Mouse (Mus musculus): ENCODE measurements around the gene Esr1. TPM values are rescaled to one million over a fixed set of nuclear protein-coding genes. Genes with fewer than 3 reads are reported as not detected.

Gene Esr1
- polyA plus RNA-seq, 2 experiments = 0.06 to 0.29 TPM

- no peaks in the 10 kb centered on the region for H3K9me3 ChIP-seq (ENCODE audit: control insufficient read depth, low read length)
- no peak overlapping the region for H3K9ac ChIP-seq (replicated peaks)
- H3K27me3 ChIP-seq (ENCODE audit: control insufficient read depth, insufficient read depth, low read length) = no peaks in the 10 kb centered on the region
- H3K36me3 ChIP-seq (replicated peaks; ENCODE audit: control insufficient read depth, insufficient read depth, low read depth) = no peaks in the 10 kb centered on the region
- DNase-seq (ENCODE audit: low read depth in 3 of 3, low spot score in 3 of 3) = no peak
- TF ChIP-seq CTCF (IDR thresholded peaks at IDR 0.05; ENCODE audit: low read depth) = no peak
- no peak for TF ChIP-seq EP300 (IDR thresholded peaks at IDR 0.05; ENCODE audit: low read depth)
- no peak overlapping the region for H3K27ac ChIP-seq
- WGBS (ENCODE audit: insufficient replicate concordance) = 38% methylated on average over 2 of the region's 2 CpGs
- no peak for ATAC-seq (ENCODE audit: insufficient read depth)
- H3K4me1 ChIP-seq (replicated peaks; ENCODE audit: control insufficient read depth in 2 of 2, insufficient read depth in 2 of 2, low read length in 1 of 2) = no peaks in the 10 kb centered on the region
- no peak overlapping the region for H3K4me3 ChIP-seq (ENCODE audit: insufficient read depth in 1 of 2, low read depth in 2 of 2, low read length in 2 of 2)
- H3K4me2 ChIP-seq (ENCODE audit: low read depth) = no peak overlapping the region
Observed at GRCm38 (mm10) chr10:4983919-4984318, 372.5 kb downstream of the Esr1 start.

GRCm38 (mm10) chr10:4993802-4994201 lies 382.4 kb downstream of the Esr1 start:
- ATAC-seq (ENCODE audit: insufficient read depth) (no peak), DNase-seq (ENCODE audit: low read depth in 3 of 3, low spot score in 3 of 3) (no peak)
- Histone ChIP-seq H3K4me1 (replicated peaks; ENCODE audit: control insufficient read depth in 2 of 2, insufficient read depth in 2 of 2, low read length in 1 of 2) (no peaks in the 10 kb centered on the region), H3K27me3 (ENCODE audit: control insufficient read depth, insufficient read depth, low read length) (no peaks in the 10 kb centered on the region), H3K4me3 (ENCODE audit: insufficient read depth in 1 of 2, low read depth in 2 of 2, low read length in 2 of 2) (no peak overlapping the region), H3K9me3 (ENCODE audit: control insufficient read depth, low read length) (no peaks in the 10 kb centered on the region), H3K9ac (replicated peaks) (no peak overlapping the region), H3K36me3 (replicated peaks; ENCODE audit: control insufficient read depth, insufficient read depth, low read depth) (no peaks in the 10 kb centered on the region), H3K27ac (no peak overlapping the region), H3K4me2 (ENCODE audit: low read depth) (no peak overlapping the region)
- WGBS (ENCODE audit: insufficient replicate concordance) = 50% methylated on average over 3 of the region's 3 CpGs
- TF ChIP-seq EP300 (IDR thresholded peaks at IDR 0.05; ENCODE audit: low read depth) (no peak), CTCF (IDR thresholded peaks at IDR 0.05; ENCODE audit: low read depth) (no peak)

- ATAC-seq (ENCODE audit: insufficient read depth) (no peak), DNase-seq (ENCODE audit: low read depth in 3 of 3, low spot score in 3 of 3) (no peak)
- Histone ChIP-seq H3K9me3 (ENCODE audit: control insufficient read depth, low read length) (no peaks in the 10 kb centered on the region), H3K4me3 (ENCODE audit: insufficient read depth in 1 of 2, low read depth in 2 of 2, low read length in 2 of 2) (no peak overlapping the region), H3K4me1 (replicated peaks; ENCODE audit: control insufficient read depth in 2 of 2, insufficient read depth in 2 of 2, low read length in 1 of 2) (no peaks in the 10 kb centered on the region), H3K27ac (no peak overlapping the region), H3K27me3 (ENCODE audit: control insufficient read depth, insufficient read depth, low read length) (no peaks in the 10 kb centered on the region), H3K4me2 (ENCODE audit: low read depth) (no peak overlapping the region), H3K36me3 (replicated peaks; ENCODE audit: control insufficient read depth, insufficient read depth, low read depth) (no peaks in the 10 kb centered on the region), H3K9ac (replicated peaks) (no peak overlapping the region)
- no peak for TF ChIP-seq EP300 (IDR thresholded peaks at IDR 0.05; ENCODE audit: low read depth)
- TF ChIP-seq CTCF (IDR thresholded peaks at IDR 0.05; ENCODE audit: low read depth) = no peak
- WGBS (ENCODE audit: insufficient replicate concordance) = 52% methylated on average over 3 of the region's 3 CpGs
Observed at GRCm38 (mm10) chr10:4996592-4996991, 385.2 kb downstream of the Esr1 start.

DNA sequence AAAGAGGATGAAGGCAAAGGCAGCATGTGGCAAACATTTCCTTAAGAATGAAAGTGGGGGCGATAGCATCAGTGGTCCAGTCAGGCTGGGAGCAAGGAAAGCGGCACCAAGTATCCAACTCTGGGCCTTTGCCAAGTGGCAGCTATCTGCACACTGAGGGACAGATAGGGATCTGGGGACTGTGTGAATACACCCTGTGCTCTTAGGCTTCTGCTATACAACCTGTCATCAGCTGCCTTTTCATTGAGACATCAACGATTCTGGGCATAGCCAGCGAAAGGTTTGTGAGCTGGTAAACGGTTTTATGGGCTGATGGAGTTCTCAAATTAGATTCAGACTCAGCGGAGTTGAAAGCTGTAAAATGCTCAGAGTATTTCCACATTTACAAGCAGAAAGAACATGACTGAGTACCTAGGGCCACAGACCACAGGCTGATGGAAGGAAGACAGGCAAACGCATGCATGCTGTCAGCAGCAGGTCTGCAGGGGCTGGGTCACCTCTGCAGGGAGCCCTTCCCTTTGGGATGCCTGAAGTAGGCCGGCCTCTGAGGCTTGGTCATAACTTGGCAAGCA lies 397.5 kb downstream of the Esr1 start:
- no peak for TF ChIP-seq EP300 (IDR thresholded peaks at IDR 0.05; ENCODE audit: low read depth)
- TF ChIP-seq CTCF (IDR thresholded peaks at IDR 0.05; ENCODE audit: low read depth) = no peak
- WGBS (ENCODE audit: insufficient replicate concordance) = 61% methylated on average over 8 of the region's 8 CpGs
- Histone ChIP-seq H3K9me3 (ENCODE audit: control insufficient read depth, low read length) (no peaks in the 10 kb centered on the region), H3K27me3 (ENCODE audit: control insufficient read depth, insufficient read depth, low read length) (no peaks in the 10 kb centered on the region), H3K4me1 (replicated peaks; ENCODE audit: control insufficient read depth in 2 of 2, insufficient read depth in 2 of 2, low read length in 1 of 2) (no peaks in the 10 kb centered on the region), H3K36me3 (replicated peaks; ENCODE audit: control insufficient read depth, insufficient read depth, low read depth) (no peaks in the 10 kb centered on the region), H3K4me2 (ENCODE audit: low read depth) (no peak overlapping the region), H3K9ac (replicated peaks) (no peak overlapping the region), H3K4me3 (ENCODE audit: insufficient read depth in 1 of 2, low read depth in 2 of 2, low read length in 2 of 2) (no peak overlapping the region), H3K27ac (no peak overlapping the region)
- no peak for ATAC-seq (ENCODE audit: insufficient read depth)
- no peak for DNase-seq (ENCODE audit: low read depth in 3 of 3, low spot score in 3 of 3)

DNA sequence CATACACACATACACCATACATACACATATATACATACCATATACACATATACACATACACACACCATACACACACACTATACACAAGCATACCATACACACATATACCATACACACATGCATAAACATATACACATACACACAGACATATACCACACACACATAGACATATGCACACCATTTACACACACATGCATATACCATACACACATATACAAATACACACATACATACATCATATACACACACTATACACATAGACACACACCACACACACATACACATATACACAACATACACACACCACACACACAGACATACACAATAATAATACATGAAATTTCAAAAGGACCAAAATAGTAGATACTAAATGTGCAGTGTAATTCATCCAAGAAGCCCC lies 400.6 kb downstream of the Esr1 start:
- Histone ChIP-seq H3K4me3 (ENCODE audit: insufficient read depth in 1 of 2, low read depth in 2 of 2, low read length in 2 of 2) (no peak overlapping the region), H3K4me2 (ENCODE audit: low read depth) (no peak overlapping the region), H3K36me3 (replicated peaks; ENCODE audit: control insufficient read depth, insufficient read depth, low read depth) (no peaks in the 10 kb centered on the region), H3K9me3 (ENCODE audit: control insufficient read depth, low read length) (no peaks in the 10 kb centered on the region), H3K27ac (no peak overlapping the region), H3K4me1 (replicated peaks; ENCODE audit: control insufficient read depth in 2 of 2, insufficient read depth in 2 of 2, low read length in 1 of 2) (no peaks in the 10 kb centered on the region), H3K9ac (replicated peaks) (no peak overlapping the region), H3K27me3 (ENCODE audit: control insufficient read depth, insufficient read depth, low read length) (no peaks in the 10 kb centered on the region)
- DNase-seq (ENCODE audit: low read depth in 3 of 3, low spot score in 3 of 3) = no peak
- TF ChIP-seq CTCF (IDR thresholded peaks at IDR 0.05; ENCODE audit: low read depth) (no peak), EP300 (IDR thresholded peaks at IDR 0.05; ENCODE audit: low read depth) (no peak)
- ATAC-seq (ENCODE audit: insufficient read depth) = no peak
